Mouse (Mus musculus): ENCODE results near the gene Dlx3. TPM values are rescaled to one million over a fixed set of nuclear protein-coding genes. Genes with fewer than 3 reads are reported as not detected.

Gene Dlx3
- polyA plus RNA-seq, 1 experiment = not detected

DNA sequence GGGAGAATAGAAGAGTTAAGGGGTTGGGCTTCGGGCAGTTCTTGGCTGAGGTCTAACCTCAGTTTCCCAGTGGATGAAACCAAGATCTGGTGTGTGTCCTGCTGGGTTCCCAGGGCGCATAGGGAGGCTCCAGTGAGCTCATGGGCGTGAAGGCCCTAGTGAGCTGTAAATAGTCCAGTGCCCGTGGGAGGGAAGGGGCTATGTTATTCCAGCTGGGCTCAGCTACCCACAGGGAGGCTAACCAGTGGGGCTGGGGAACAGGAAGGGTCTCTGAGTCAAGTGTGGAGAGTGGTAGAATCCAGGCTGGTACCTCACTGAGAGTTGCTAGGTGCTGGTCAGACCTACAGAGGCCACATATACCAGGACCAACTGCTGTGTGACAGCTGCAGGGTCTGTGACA lies 41.8 kb downstream of the Dlx3 start:
- no peak overlapping the region for H3K27ac ChIP-seq (ENCODE audit: insufficient read depth, low read length)
- 82% methylated on average over 4 of the region's 4 CpGs for WGBS
- DNase-seq (ENCODE audit: low read depth in 1 of 2, low spot score in 2 of 2) = no peak
- H3K4me3 ChIP-seq (ENCODE audit: extremely low read depth, insufficient read depth, insufficient read length) = no peak overlapping the region
- H3K36me3 ChIP-seq (ENCODE audit: control insufficient read depth, insufficient read depth, low read length) = no peaks in the 10 kb centered on the region
- TF ChIP-seq CTCF (IDR thresholded peaks at IDR 0.05; ENCODE audit: extremely low read depth, insufficient read depth, insufficient read length, insufficient replicate concordance) (no peak), POLR2A (IDR thresholded peaks at IDR 0.05; ENCODE audit: low read depth, low read length) (no peak)
- no peaks in the 10 kb centered on the region for H3K4me1 ChIP-seq (ENCODE audit: control insufficient read depth, insufficient read depth, insufficient read length)
- no peaks in the 10 kb centered on the region for H3K27me3 ChIP-seq (ENCODE audit: control insufficient read depth, insufficient read depth, low read length)

DNA sequence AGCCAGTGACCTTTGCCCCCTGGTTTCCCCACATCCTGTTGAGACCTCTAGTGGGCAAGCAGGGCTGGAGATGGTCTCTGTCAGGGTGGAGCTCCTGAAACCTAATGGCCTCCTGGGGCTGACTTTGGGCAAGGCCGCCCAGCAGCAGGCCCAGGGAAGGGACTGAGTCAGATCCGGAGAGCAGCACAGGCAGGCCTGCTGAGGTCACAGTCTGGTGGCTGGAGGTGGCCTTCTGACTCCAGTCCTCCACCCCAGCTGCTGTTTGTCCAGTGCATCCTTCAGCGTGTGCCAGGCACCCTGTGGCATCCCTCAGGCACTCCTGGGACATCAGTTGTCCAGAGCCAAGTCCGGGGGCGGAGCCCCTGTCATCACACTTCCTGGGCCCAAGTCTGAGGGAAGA lies 45.9 kb downstream of the Dlx3 start:
- 83% methylated on average over 5 of the region's 5 CpGs for WGBS
- no peaks in the 10 kb centered on the region for H3K4me1 ChIP-seq (ENCODE audit: control insufficient read depth, insufficient read depth, insufficient read length)
- H3K27me3 ChIP-seq (ENCODE audit: control insufficient read depth, insufficient read depth, low read length) = no peaks in the 10 kb centered on the region
- H3K36me3 ChIP-seq (ENCODE audit: control insufficient read depth, insufficient read depth, low read length) = no peaks in the 10 kb centered on the region
- no peak overlapping the region for H3K4me3 ChIP-seq (ENCODE audit: extremely low read depth, insufficient read depth, insufficient read length)
- no peak for TF ChIP-seq CTCF (IDR thresholded peaks at IDR 0.05; ENCODE audit: extremely low read depth, insufficient read depth, insufficient read length, insufficient replicate concordance)
- TF ChIP-seq POLR2A (IDR thresholded peaks at IDR 0.05; ENCODE audit: low read depth, low read length) = no peak
- DNase-seq (ENCODE audit: low read depth in 1 of 2, low spot score in 2 of 2) = no peak
- no peak overlapping the region for H3K27ac ChIP-seq (ENCODE audit: insufficient read depth, low read length)

Other genes starting within 250 kb of the Dlx3 start
- gene Col1a1, start 183.9 kb upstream of the Dlx3 start, polyA plus RNA-seq (2012; rRNA removed) = 24.2 and 24.7 TPM in 2 replicates
- gene Hils1, start 152.5 kb upstream of the Dlx3 start, polyA plus RNA-seq (2012; rRNA removed) = not detected in 2 replicates
- gene Sgca, start 143.8 kb upstream of the Dlx3 start, polyA plus RNA-seq (2012; rRNA removed) = 0.85 and 1.5 TPM in 2 replicates
- 51.9 and 54.5 TPM in 2 replicates for gene Ppp1r9b, start 129.1 kb upstream of the Dlx3 start, polyA plus RNA-seq (2012; rRNA removed)
- gene Samd14, start 110.2 kb upstream of the Dlx3 start, polyA plus RNA-seq (2012; rRNA removed) = 19.3 and 23.7 TPM in 2 replicates
- 12.6 and 13.8 TPM in 2 replicates for gene Pdk2, start 78.8 kb upstream of the Dlx3 start, polyA plus RNA-seq (2012; rRNA removed)
- 12.7 and 13.9 TPM in 2 replicates for gene Itga3, start 43.3 kb upstream of the Dlx3 start, polyA plus RNA-seq (2012; rRNA removed)
- not detected in 2 replicates for gene Dlx4, start 26.1 kb downstream of the Dlx3 start, polyA plus RNA-seq (2012; rRNA removed)
- gene Tac4, start 141.4 kb downstream of the Dlx3 start, polyA plus RNA-seq (2012; rRNA removed) = 0.40 and 0.44 TPM in 2 replicates
- 25.2 and 29.4 TPM in 2 replicates for gene Kat7, start 190.1 kb downstream of the Dlx3 start, polyA plus RNA-seq (2012; rRNA removed)
- gene Fam117a, start 216.9 kb downstream of the Dlx3 start, polyA plus RNA-seq (2012; rRNA removed) = 123 and 142 TPM in 2 replicates